Mouse (Mus musculus) midbrain, postnatal 0 days (tissue): ENCODE data around the gene Rhox3h. TPM values are rescaled to one million over a fixed set of nuclear protein-coding genes. Genes with fewer than 3 reads are reported as not detected.

Experiments
- polyA plus RNA-seq: library from polyadenylated mRNA; unstranded; fragments of >200 nt; fragmentation: Nextera tagmentation; extraction: Ambion mirVana; gene quantifications from 2 replicates; pipeline ENCODE4 v1.2.1, GENCODE M21; 2015
- total RNA-seq: library from RNA; depleted of rRNA; stranded (reverse); fragments of >200 nt; gene quantifications from 2 replicates; pipeline ENCODE4 v1.2.3, GENCODE M21; 2014; rRNA removed

The Rhox3h gene
- total and polyA plus RNA-seq, 2 experiments from 2014 or later: not detected

Other genes starting within 250 kb of the Rhox3h start
- not detected in 2 replicates for gene Rhox4b, start 236.3 kb downstream of the Rhox3h start, total RNA-seq
- not detected in 2 replicates for gene Rhox4b, start 236.3 kb downstream of the Rhox3h start, polyA plus RNA-seq
- not detected in 2 replicates for gene Rhox2c, start 215.1 kb downstream of the Rhox3h start, total RNA-seq
- not detected in 2 replicates for gene Rhox2c, start 215.1 kb downstream of the Rhox3h start, polyA plus RNA-seq
- gene Rhox3c, start 210.2 kb downstream of the Rhox3h start, total RNA-seq: not detected in 2 replicates
- gene Rhox3c, start 210.2 kb downstream of the Rhox3h start, polyA plus RNA-seq: not detected in 2 replicates
- gene Rhox4c, start 188.4 kb downstream of the Rhox3h start, total RNA-seq: not detected in 2 replicates
- gene Rhox4c, start 188.4 kb downstream of the Rhox3h start, polyA plus RNA-seq: not detected in 2 replicates
- not detected in 2 replicates for gene Rhox2d, start 175.3 kb downstream of the Rhox3h start, total RNA-seq
- gene Rhox2d, start 175.3 kb downstream of the Rhox3h start, polyA plus RNA-seq: not detected in 2 replicates
- gene Rhox4d, start 154.4 kb downstream of the Rhox3h start, total RNA-seq: not detected in 2 replicates
- not detected in 2 replicates for gene Rhox4d, start 154.4 kb downstream of the Rhox3h start, polyA plus RNA-seq
- gene Rhox2e, start 138.3 kb downstream of the Rhox3h start, total RNA-seq: not detected in 2 replicates
- gene Rhox2e, start 138.3 kb downstream of the Rhox3h start, polyA plus RNA-seq: 0.20 TPM in 1 of 2 replicates, not detected in the other
- gene Rhox3e, start 126.7 kb downstream of the Rhox3h start, total RNA-seq: not detected in 2 replicates
- not detected in 2 replicates for gene Rhox3e, start 126.7 kb downstream of the Rhox3h start, polyA plus RNA-seq
- not detected in 2 replicates for gene Rhox4e, start 111.4 kb downstream of the Rhox3h start, total RNA-seq
- not detected in 2 replicates for gene Rhox4e, start 111.4 kb downstream of the Rhox3h start, polyA plus RNA-seq
- gene Rhox2f, start 97.4 kb downstream of the Rhox3h start, total RNA-seq: not detected in 2 replicates
- gene Rhox2f, start 97.4 kb downstream of the Rhox3h start, polyA plus RNA-seq: not detected in 2 replicates
- not detected in 2 replicates for gene Rhox3f, start 87.8 kb downstream of the Rhox3h start, total RNA-seq
- gene Rhox3f, start 87.8 kb downstream of the Rhox3h start, polyA plus RNA-seq: not detected in 2 replicates
- gene Rhox4f, start 61.1 kb downstream of the Rhox3h start, total RNA-seq: not detected in 2 replicates
- gene Rhox4f, start 61.1 kb downstream of the Rhox3h start, polyA plus RNA-seq: not detected in 2 replicates
- not detected in 2 replicates for gene Rhox3g, start 40.2 kb downstream of the Rhox3h start, total RNA-seq
- gene Rhox3g, start 40.2 kb downstream of the Rhox3h start, polyA plus RNA-seq: not detected in 2 replicates
- not detected in 2 replicates for gene Rhox2g, start 25.3 kb downstream of the Rhox3h start, total RNA-seq
- not detected in 2 replicates for gene Rhox2g, start 25.3 kb downstream of the Rhox3h start, polyA plus RNA-seq
- gene Rhox4g, start 17.4 kb downstream of the Rhox3h start, total RNA-seq: not detected in 2 replicates
- not detected in 2 replicates for gene Rhox4g, start 17.4 kb downstream of the Rhox3h start, polyA plus RNA-seq
- not detected in 2 replicates for gene Rhox2h, start 4.5 kb upstream of the Rhox3h start, total RNA-seq
- gene Rhox2h, start 4.5 kb upstream of the Rhox3h start, polyA plus RNA-seq: not detected in 2 replicates
- 1.5 TPM in 1 of 2 replicates, not detected in the other for gene Rhox5, start 136.1 kb upstream of the Rhox3h start, total RNA-seq
- gene Rhox5, start 136.1 kb upstream of the Rhox3h start, polyA plus RNA-seq: 0.69 and 1.1 TPM in 2 replicates
- not detected in 2 replicates for gene Rhox6, start 158.1 kb upstream of the Rhox3h start, total RNA-seq
- not detected in 2 replicates for gene Rhox6, start 158.1 kb upstream of the Rhox3h start, polyA plus RNA-seq
- gene Rhox7a, start 162.9 kb upstream of the Rhox3h start, total RNA-seq: not detected in 2 replicates
- not detected in 2 replicates for gene Rhox7a, start 162.9 kb upstream of the Rhox3h start, polyA plus RNA-seq
- gene Rhox8, start 210.2 kb upstream of the Rhox3h start, total RNA-seq: not detected in 2 replicates
- not detected in 2 replicates for gene Rhox8, start 210.2 kb upstream of the Rhox3h start, polyA plus RNA-seq
- not detected in 2 replicates for gene Rhox7b, start 228.5 kb upstream of the Rhox3h start, total RNA-seq
- gene Rhox7b, start 228.5 kb upstream of the Rhox3h start, polyA plus RNA-seq: not detected in 2 replicates
- gene Rhox9, start 233.0 kb upstream of the Rhox3h start, total RNA-seq: not detected in 2 replicates
- not detected in 2 replicates for gene Rhox9, start 233.0 kb upstream of the Rhox3h start, polyA plus RNA-seq